Mouse (Mus musculus) left cerebral cortex, adult 8-10 months (tissue): ENCODE measurements around the gene Camk1d. TPM values are rescaled to one million over a fixed set of nuclear protein-coding genes. Genes with fewer than 3 reads are reported as not detected.

Experiments used
- DNase-seq, 2 experiments: peaks; one replicate each; pipeline ENCODE4 v3.0.0; 2022; ENCODE audit warnings: low spot score in 2 of 2
- total RNA-seq, 4 experiments: library from RNA; stranded (reverse); gene quantifications; 2 replicates each; pipeline ENCODE4 v1.2.4; 2022

Gene Camk1d
- total RNA-seq, 4 experiments from 2014 or later, result 110 to 134 (median 127) TPM

DNA sequence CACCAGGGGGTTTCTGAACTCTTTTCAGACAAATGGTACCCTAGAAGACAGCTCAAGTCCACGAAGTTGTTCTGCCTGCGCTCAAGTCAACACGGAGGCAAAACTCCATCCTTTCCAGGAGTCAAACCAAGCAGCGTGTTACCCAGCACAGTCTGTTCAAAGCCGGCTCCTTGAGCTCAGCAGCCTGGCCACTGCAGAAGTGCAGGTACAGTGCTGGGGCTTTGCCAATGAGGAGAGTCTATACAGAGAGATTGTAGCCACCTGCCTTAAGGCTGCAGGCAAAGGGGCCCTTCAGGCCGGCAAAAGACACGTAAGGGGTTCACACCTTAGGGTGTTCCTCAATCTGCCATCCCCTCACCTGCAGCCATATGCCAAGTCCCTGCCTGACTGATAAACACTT, 2.1 kb downstream of the Camk1d start:
- no peak for DNase-seq

DNA sequence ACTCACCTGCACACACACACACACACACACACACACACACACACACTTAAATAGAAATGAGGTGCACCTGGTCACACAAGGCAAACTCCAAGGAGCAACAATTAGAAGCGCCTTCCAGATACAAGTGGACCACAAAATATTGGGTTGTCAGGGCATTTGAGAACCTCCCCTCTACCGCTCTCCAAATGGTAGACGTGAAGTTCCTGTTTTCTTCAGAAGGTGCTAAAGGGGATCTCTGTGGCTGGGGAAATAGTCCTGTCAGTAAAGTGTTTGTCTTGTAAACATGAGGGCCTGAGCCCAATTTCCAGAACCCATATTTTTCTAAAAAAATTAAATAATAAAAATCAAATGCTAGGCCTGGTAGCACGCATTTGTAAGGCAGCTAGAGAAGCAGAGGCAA, 4.4 kb downstream of the Camk1d start:
- DNase-seq, result no peak

GRCm38 (mm10) chr2:5707871-5708733, 6.2 kb downstream of the Camk1d start:
- DNase-seq, result no peak

GRCm38 (mm10) chr2:5706618-5707017, 7.7 kb downstream of the Camk1d start:
- no peak for DNase-seq

DNA sequence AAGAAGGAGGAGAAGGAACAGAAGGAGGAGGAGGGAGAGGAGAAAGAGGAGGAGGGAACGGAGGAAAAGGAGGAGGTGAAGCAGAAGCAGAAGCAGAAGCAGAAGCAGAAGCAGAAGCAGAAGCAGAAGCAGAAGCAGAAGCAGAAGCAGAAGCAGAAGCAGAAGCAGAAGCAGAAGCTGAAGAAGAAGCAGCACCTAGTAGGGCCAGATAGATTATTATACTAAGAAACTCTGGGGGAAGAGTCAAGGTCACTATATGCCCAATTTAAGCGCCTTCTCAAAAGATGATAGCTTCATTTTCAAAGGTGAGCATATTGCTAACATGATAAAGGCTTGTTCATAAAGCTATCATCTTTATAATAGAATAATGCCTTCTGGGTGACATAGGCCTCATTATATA, 11.9 kb downstream of the Camk1d start:
- DNase-seq, result no peak

DNA sequence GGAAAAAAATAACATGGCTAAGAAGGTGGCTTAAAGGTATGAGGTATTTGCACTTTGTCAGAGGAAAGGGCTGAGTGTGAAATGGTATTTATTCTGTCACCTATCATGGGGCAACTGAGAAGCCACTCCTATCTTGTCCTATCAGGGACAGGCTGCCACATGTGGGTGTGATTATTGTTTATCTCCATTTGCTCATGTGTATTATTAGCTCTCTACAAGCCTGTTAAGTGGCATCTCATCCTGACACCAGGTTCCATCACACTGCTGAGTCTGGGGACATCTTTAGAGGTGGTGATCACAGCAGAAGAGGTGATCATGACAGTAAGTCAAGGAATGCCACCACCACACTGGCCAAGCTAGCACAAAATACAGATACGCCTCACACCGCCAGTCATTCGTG, 13.4 kb downstream of the Camk1d start:
- no peak for DNase-seq

DNA sequence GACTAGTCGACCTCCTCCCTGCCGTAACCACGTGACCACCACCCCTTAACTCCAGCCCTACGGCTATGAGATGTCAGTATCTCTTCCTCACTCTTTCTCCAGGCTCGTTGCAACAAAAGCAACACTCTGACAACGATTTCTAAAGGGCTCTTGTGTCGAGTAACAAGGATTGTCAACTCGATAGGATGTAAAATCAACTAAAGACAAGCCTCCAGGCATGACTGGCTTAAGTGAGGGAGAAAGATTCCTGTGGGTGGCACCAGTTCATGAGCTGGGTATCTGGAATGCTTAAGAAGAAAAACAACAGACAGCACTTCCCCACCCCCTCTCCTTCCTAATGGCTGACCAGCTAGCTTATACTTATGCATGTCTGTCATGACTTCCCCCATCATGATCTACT, 15.9 kb downstream of the Camk1d start:
- no peak for DNase-seq

DNA sequence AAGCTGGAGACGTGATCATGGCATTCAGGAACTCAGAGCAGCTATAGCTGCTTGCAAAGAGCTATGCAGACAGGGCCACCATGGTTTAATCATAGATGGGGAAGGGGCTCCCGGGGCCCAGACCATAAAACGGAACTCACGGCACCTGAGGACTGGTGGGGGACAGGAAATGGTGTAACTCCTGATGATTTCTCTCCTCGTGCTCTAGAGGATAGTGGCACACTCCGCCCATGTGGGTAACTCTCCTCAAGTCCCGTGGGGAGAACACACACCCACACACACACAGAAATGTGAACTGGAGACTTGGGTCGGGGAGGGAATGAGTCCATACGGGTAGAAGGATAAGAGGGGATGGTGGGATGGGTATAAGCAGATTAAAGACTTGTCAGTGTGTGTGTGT, 20.2 kb downstream of the Camk1d start:
- no peak for DNase-seq

DNA sequence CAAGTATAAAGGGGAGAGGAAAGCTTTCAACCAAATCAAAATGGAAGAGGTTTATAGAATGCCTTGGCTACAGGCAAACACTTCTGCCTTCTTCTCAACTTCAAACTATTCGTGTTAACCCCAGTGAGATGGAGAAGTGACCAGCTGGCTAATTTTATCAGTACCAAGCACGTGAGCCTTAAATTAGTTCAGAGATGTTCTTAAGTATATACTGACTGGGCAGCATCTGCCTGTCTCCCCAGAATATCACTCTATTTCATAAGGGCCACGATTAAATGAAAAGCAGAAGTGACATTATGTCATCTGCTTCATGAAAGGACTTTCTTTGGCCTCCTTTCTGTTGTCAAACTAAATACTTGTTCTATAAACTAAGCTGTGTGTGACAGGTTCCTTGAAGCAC, 22.6 kb downstream of the Camk1d start:
- no peak for DNase-seq

DNA sequence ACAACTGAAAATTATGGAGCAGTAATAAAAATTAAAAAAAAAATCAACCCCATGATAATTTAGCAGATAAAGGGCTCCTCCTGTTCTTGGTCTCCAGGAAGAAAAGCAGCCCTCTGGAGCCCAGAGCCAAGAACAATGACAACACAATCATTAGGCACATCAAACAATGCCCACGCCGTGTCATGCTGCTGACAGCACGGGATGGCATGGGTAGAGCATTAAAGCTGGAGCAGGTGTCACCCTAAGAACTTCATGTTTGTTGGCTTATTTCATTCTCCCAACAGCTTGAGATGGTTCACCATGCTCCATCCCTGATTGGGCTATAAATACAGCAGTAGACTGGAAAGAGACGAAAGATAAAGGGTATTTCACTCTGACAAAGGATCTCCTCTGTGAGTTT, 30.9 kb downstream of the Camk1d start:
- DNase-seq, result no peak

DNA sequence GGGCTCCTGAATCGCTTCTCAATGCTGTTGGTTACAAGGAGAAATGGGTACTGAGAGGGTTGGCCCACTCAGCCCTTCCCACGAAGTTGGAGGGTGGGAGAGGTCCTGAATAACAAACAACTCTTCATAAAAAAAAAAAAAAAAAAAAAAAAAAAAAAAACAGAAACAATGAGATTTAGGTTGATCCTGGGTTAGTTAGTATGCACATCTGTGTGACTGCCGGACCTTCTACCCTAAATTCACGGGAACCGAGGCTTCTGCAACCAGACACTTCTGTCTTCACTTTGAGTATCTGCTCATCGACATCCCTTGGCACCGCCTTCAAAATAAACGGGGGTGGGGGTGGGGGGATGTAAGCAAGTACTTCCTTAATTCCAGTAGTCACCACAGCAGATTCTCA, 32.4 kb downstream of the Camk1d start:
- DNase-seq, result no peak

DNA sequence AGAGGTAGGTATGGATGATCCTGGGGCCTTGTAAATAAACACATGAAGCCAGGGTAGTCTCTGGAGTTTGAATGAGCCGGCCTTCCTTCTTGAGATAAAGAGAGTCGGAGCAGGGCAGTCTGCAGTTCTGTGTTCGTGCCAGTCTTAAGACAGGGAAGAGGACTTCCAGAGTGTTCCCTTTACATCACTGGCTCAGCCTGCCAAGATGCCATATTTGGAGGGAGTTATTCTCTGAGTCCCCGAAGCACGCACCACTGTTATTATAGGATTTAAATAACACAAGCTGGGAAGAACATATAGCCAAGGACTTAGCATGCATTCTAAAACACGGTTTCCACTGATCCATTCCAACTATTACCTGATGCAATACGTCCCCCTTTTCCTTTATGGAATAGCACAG, 33.0 kb downstream of the Camk1d start:
- no peak for DNase-seq

DNA sequence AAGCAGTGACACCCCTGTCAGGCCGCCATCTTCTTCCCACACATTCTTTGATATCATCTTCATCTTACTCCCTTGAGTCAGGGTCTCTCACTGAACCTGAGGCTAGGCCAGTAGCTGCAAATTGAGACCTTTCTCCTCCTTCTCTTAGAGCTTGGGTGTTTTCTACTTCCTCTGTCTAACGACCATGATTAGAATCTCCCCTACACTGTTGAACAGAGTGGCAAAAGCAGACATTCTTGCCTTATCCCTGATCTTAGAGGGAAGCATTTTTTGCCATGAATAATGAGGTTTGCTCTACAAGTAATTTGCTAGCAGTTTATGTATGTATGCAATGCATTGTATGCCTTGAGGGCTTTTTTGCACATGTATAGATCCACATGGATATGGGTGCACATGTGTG, 35.3 kb downstream of the Camk1d start:
- DNase-seq, result no peak

- DNase-seq, result no peak
Measured at GRCm38 (mm10) chr2:5677472-5677871, 36.8 kb downstream of the Camk1d start.

DNA sequence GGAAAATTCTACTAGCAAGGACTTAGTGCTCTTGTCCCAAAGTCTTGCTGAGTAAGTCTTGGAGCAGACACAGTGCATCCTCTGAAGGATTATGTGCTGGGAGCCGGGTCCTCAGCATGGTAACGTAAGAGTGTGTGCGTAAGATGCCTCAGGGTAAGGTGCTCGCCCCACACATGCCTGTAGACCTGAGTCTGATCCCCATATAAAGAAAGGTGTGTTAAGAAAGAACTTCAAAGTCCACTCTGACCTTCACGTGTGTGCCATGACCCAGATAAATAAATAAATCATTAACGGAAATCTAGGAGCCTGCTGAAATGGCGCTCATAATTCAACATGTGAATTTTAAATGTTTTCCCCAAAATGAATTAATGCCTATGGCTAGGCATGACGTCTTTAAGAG, 37.5 kb downstream of the Camk1d start:
- no peak for DNase-seq

DNA sequence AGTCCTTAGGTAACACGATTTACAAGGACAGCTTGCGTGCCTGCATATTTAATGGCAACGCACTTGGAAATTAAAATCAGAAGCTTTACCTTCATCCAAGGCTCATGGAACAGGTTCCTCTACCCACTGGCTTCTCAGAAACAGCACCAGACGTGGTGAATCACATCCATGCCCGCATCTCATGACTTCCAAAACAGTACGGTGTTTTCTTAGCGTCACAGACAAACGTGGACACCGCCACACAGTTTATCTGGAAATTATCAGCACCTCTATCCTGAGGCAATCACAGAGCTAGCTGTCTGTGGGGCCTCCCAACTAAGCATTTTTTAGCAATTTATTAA, 38.2 kb downstream of the Camk1d start:
- no peak for DNase-seq

DNA sequence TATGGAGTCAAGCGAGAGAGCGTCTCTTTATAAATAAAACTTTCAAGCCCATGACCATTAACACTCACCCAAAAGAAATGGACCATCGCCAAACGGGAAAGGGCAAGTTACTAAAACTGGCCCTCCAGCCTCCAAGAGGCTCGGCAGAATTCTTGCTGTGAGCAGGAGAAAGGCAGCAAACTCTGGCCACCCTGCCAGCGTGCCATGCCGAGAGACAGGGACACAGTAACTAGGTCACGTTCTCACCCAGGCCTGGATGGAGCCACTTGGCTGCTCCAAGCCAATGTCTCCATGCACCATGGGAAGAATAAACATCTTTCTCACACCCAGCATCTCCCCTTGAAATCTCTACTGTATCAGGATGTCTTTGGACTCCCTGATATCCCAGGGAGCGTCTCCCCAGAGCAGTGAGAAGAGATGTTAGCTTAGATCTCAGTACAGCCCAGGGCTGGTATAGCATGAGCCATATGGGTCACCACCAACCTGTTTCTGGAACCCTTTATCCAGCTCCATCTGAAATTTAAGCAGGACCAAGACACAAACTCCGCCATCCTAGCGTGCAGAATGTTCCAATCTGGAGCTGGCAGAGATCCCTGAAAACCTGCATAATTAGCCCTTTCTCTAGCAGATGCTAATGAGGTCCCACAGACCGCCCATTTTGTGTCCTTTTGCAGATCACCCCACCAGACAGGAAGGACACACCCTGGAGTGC, 38.7 kb downstream of the Camk1d start:
- peak; percentile 40 to 67 for DNase-seq

DNA sequence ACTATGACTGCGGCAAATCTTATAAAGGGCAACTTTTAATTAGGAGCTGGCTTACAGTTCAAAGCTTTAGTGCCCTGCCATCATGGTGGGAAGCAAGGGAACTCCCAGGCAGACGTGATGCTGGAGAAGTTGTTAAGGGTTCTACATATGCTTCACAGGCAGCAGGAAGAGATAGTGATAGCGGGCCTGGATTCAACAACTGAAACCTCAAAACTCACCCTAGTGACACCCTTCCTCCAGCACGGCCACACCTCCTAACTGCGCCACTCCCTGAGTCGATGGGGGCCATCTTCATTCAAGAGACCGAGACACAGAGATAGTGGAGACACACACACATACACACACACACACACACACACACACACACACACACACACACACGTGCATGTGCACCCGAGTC, 39.8 kb downstream of the Camk1d start:
- DNase-seq, result no peak

DNA sequence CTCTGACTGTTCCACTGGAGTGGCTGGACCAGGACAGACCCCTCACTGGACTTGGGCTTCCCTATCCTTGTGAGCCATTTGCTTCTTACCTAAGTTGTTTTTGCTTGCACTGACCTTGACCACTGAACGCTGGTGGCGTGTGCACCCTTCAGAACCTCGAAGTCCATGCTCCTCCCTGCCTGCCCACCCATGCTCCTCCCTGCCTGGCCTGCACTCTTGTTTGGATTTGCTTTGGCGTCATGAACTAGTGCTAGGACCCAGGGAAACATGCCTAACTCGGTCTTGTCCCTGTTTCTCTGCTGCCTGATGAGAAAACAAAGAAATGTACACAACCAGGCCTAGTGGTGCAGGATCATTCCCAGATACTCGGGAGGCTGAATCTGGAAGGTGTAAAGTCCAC, 40.5 kb downstream of the Camk1d start:
- DNase-seq, result no peak

- DNase-seq, result no peak
Measured at GRCm38 (mm10) chr2:5672906-5673589, 41.3 kb downstream of the Camk1d start.

GRCm38 (mm10) chr2:5670146-5670545, 44.2 kb downstream of the Camk1d start:
- DNase-seq, result no peak

GRCm38 (mm10) chr2:5669498-5670040, 44.7 kb downstream of the Camk1d start:
- no peak for DNase-seq
